Mouse (Mus musculus) stomach, postnatal 0 days (tissue): ENCODE measurements around the gene Myo5c. TPM values are rescaled to one million over a fixed set of nuclear protein-coding genes. Genes with fewer than 3 reads are reported as not detected.

Experiments
- ATAC-seq: fragments of 200-750 bp; cut with Nextera tagmentation; 2 replicates; pipeline ENCODE4 v1.8.0; 2017; ENCODE audit not compliant: low FRiP score, low TSS enrichment
- DNase-seq: peaks from one replicate; pipeline ENCODE4 v3.0.0-alpha.2; 2016; ENCODE audit warnings: low spot score
- H3K27ac ChIP-seq: fragments of 300-500 bp; sonication (generic); replicated peaks from 2 replicates; pipeline ENCODE4 v1.5.1; 2014; ENCODE audit warnings: mild to moderate bottlenecking, control low read depth
- H3K27me3 ChIP-seq: fragments of 300-500 bp; sonication (generic); 2 replicates; pipeline ENCODE4 v1.6.1; 2014; ENCODE audit warnings: low read length; ENCODE audit not compliant: control insufficient read depth, insufficient read depth
- H3K36me3 ChIP-seq: fragments of 300-500 bp; sonication (generic); 2 replicates; pipeline ENCODE4 v1.6.1; 2014; ENCODE audit warnings: low read length, mixed read lengths; ENCODE audit not compliant: control insufficient read depth, insufficient read depth
- H3K4me1 ChIP-seq: fragments of 300-500 bp; sonication (generic); replicated peaks from 2 replicates; pipeline ENCODE4 v1.6.1; 2014; ENCODE audit warnings: antibody characterized with exemption; ENCODE audit not compliant: control insufficient read depth, insufficient read depth
- H3K4me2 ChIP-seq: fragments of 300-500 bp; sonication (generic); replicated peaks from 2 replicates; pipeline ENCODE4 v1.6.1; 2014; ENCODE audit warnings: low read depth, mild to moderate bottlenecking, control low read depth, moderate library complexity
- H3K4me3 ChIP-seq: fragments of 300-500 bp; sonication (generic); 2 replicates; pipeline ENCODE4 v1.5.1; 2014; ENCODE audit warnings: low read depth, low read length, control low read depth
- H3K9ac ChIP-seq: fragments of 300-500 bp; sonication (generic); 2 replicates; pipeline ENCODE4 v1.6.1; 2014; ENCODE audit warnings: mild to moderate bottlenecking, low read length, control low read depth, mixed read lengths
- H3K9me3 ChIP-seq: fragments of 300-500 bp; sonication (generic); 2 replicates; pipeline ENCODE4 v1.6.1; 2016; ENCODE audit warnings: low read length; ENCODE audit not compliant: control insufficient read depth
- CTCF ChIP-seq: IDR thresholded peaks from 2 replicates; pipeline ENCODE4 v1.5.1; 2016; ENCODE audit warnings: antibody characterized with exemption, low read depth, mild to moderate bottlenecking, moderate library complexity
- EP300 ChIP-seq: optimal IDR thresholded peaks from 2 replicates; pipeline ENCODE3; 2016; ENCODE audit warnings: antibody characterized with exemption
- WGBS: fragments of 180-500 bp; shearing (Covaris S2); extraction: QIAGEN DNeasy Blood & Tissue Kit; methylation state at CpG from one replicate; pipeline ENCODE4 v1.1.7; 2014; 5-methylcytosine and 5-hydroxymethylcytosine counted together
- polyA plus RNA-seq: library from polyadenylated mRNA; unstranded; fragments of >200 nt; fragmentation: Nextera tagmentation; extraction: Ambion mirVana; gene quantifications from 2 replicates; pipeline ENCODE4 v1.2.1, GENCODE M21; 2015

Myo5c gene
- polyA plus RNA-seq, 1 experiment from 2014 or later = 11.4 TPM

- 78% methylated on average over 14 of the region's 14 CpGs for WGBS
- DNase-seq = peak; percentile 50
- peak; percentile 64 for ATAC-seq
These were observed 24.2 kb downstream of the Myo5c start for GRCm38 (mm10) chr9:75255820-75256545.

GRCm38 (mm10) chr9:75258792-75259191 is 27.0 kb downstream of the Myo5c start:
- ATAC-seq (peak; percentile 46), DNase-seq (peak; percentile 55)
- Histone ChIP-seq H3K4me3 (no peak overlapping the region), H3K27ac (peak overlapping the region; percentile 35; the same call in 1 of the 2 replicates), H3K36me3 (no peaks in the 10 kb centered on the region), H3K4me2 (no peak overlapping the region), H3K4me1 (no peaks in the 10 kb centered on the region; the same call in 1 of the 2 replicates), H3K27me3 (no peaks in the 10 kb centered on the region), H3K9ac (no peak overlapping the region), H3K9me3 (no peaks in the 10 kb centered on the region)
- WGBS = 44% methylated on average over 4 of the region's 4 CpGs
- TF ChIP-seq CTCF = no peak
- no peak for TF ChIP-seq EP300

More at GRCm38 (mm10) chr9:75255820-75256545, 24.2 kb downstream of the Myo5c start:
- no peaks in the 10 kb centered on the region for H3K36me3 ChIP-seq
- TF ChIP-seq EP300 (no peak), CTCF (no peak)
- no peaks in the 10 kb centered on the region for H3K9me3 ChIP-seq
- H3K4me3 ChIP-seq = no peak overlapping the region
- no peaks in the 10 kb centered on the region; the same call in 1 of the 2 replicates for H3K4me1 ChIP-seq
- H3K27ac ChIP-seq = peak overlapping the region; percentile 30; the same call in 1 of the 2 replicates
- no peaks in the 10 kb centered on the region for H3K27me3 ChIP-seq
- no peak overlapping the region for H3K4me2 ChIP-seq
- H3K9ac ChIP-seq = no peak overlapping the region

GRCm38 (mm10) chr9:75259656-75260055 is 27.8 kb downstream of the Myo5c start:
- Histone ChIP-seq H3K9me3 (no peaks in the 10 kb centered on the region), H3K27ac (no peak overlapping the region), H3K9ac (no peak overlapping the region), H3K27me3 (no peaks in the 10 kb centered on the region), H3K36me3 (no peaks in the 10 kb centered on the region), H3K4me2 (no peak overlapping the region), H3K4me3 (no peak overlapping the region), H3K4me1 (no peaks in the 10 kb centered on the region; the same call in 1 of the 2 replicates)
- WGBS = 81% methylated on average over 4 of the region's 4 CpGs
- TF ChIP-seq CTCF = peak; percentile 64
- TF ChIP-seq EP300 = no peak
- DNase-seq = no peak
- ATAC-seq = no peak

- Histone ChIP-seq H3K4me2 (no peak overlapping the region), H3K27ac (0 out of 2 replicates have a peak overlapping the region, but pooled peaks have one; percentile 25), H3K9me3 (no peaks in the 10 kb centered on the region), H3K36me3 (no peaks in the 10 kb centered on the region), H3K9ac (no peak overlapping the region), H3K4me3 (no peak overlapping the region), H3K27me3 (no peaks in the 10 kb centered on the region), H3K4me1 (no peaks in the 10 kb centered on the region; the same call in 1 of the 2 replicates)
- DNase-seq (no peak), ATAC-seq (no peak)
- WGBS = 17% methylated on average over 8 of the region's 8 CpGs
- TF ChIP-seq EP300 = no peak
- TF ChIP-seq CTCF = peak; percentile 11; the same call in 1 of the 2 replicates
These were observed 29.6 kb downstream of the Myo5c start for GRCm38 (mm10) chr9:75261332-75261872.

GRCm38 (mm10) chr9:75262235-75262826 is 30.5 kb downstream of the Myo5c start:
- DNase-seq (no peak), ATAC-seq (no peak)
- Histone ChIP-seq H3K4me1 (no peaks in the 10 kb centered on the region; the same call in 1 of the 2 replicates), H3K9ac (no peak overlapping the region), H3K4me3 (no peak overlapping the region), H3K36me3 (no peaks in the 10 kb centered on the region), H3K4me2 (no peak overlapping the region), H3K27ac (0 out of 2 replicates have a peak overlapping the region, but pooled peaks have one; percentile 24), H3K27me3 (no peaks in the 10 kb centered on the region), H3K9me3 (no peaks in the 10 kb centered on the region)
- peak; percentile 63 for TF ChIP-seq CTCF
- no peak for TF ChIP-seq EP300
- WGBS = 57% methylated on average over 8 of the region's 8 CpGs
